Mouse (Mus musculus) spleen, adult 2 months (tissue): ENCODE results near the gene Mrps27. TPM values are rescaled to one million over a fixed set of nuclear protein-coding genes. Genes with fewer than 3 reads are reported as not detected.

Source experiments
- DNase-seq, 2 experiments: peaks; one replicate each; pipeline versions ENCODE4 v3.0.0 to v3.0.0-alpha.2; 2012 to 2021; ENCODE audit warnings: low spot score in 2 of 2, low read depth in 1 of 2
- H3K27ac ChIP-seq: fragments of 200-500 bp; 2 replicates; pipeline ENCODE4 v1.5.1; 2012; ENCODE audit warnings: low read length, inconsistent platforms; ENCODE audit not compliant: insufficient read depth
- H3K27me3 ChIP-seq: fragments of 200-500 bp; 2 replicates; pipeline ENCODE4 v1.6.1; 2012; ENCODE audit warnings: mild to moderate bottlenecking, moderate library complexity, low read length, inconsistent platforms; ENCODE audit not compliant: control insufficient read depth, insufficient read depth
- H3K36me3 ChIP-seq: fragments of 200-500 bp; 2 replicates; pipeline ENCODE4 v1.6.1; 2012; ENCODE audit warnings: mild to moderate bottlenecking, low read length, inconsistent platforms; ENCODE audit not compliant: control insufficient read depth, insufficient read depth
- H3K4me1 ChIP-seq: fragments of 200-500 bp; 2 replicates; pipeline ENCODE4 v1.6.1; 2011; ENCODE audit warnings: inconsistent platforms; ENCODE audit not compliant: control insufficient read depth, insufficient read depth, insufficient read length
- H3K4me3 ChIP-seq: fragments of 200-500 bp; 2 replicates; pipeline ENCODE4 v1.5.1; 2011; ENCODE audit warnings: mild to moderate bottlenecking, inconsistent platforms; ENCODE audit not compliant: insufficient read depth, insufficient read length; ENCODE audit errors: extremely low read depth
- CTCF ChIP-seq: fragments of 200-500 bp; IDR thresholded peaks from 2 replicates; pipeline ENCODE4 v1.5.1; 2011; ENCODE audit warnings: mild to moderate bottlenecking, inconsistent platforms; ENCODE audit not compliant: insufficient read depth, insufficient read length, insufficient replicate concordance; ENCODE audit errors: extremely low read depth
- POLR2A ChIP-seq: fragments of 200-500 bp; IDR thresholded peaks from 2 replicates; pipeline ENCODE4 v1.6.1; 2011; ENCODE audit warnings: low read depth, low read length, inconsistent platforms
- WGBS: fragments of 180-500 bp; shearing (Covaris S2); methylation state at CpG from one replicate; pipeline ENCODE4 v1.1.7; 2018; 5-methylcytosine and 5-hydroxymethylcytosine counted together
- polyA plus RNA-seq: library from polyadenylated mRNA; depleted of rRNA; stranded (reverse); fragments of >200 nt; gene quantifications from 2 replicates; pipeline ENCODE4 v1.2.3, GENCODE M21; 2012

Gene Mrps27
- polyA plus RNA-seq, 1 experiment: 6.7 TPM

GRCm38 (mm10) chr13:99448278-99448677 lies 103.7 kb downstream of the Mrps27 start:
- no peak overlapping the region for H3K27ac ChIP-seq
- no peaks in the 10 kb centered on the region for H3K27me3 ChIP-seq
- no peak overlapping the region for H3K4me3 ChIP-seq
- H3K4me1 ChIP-seq: no peaks in the 10 kb centered on the region
- H3K36me3 ChIP-seq: no peaks in the 10 kb centered on the region
- no peak for DNase-seq
- TF ChIP-seq POLR2A: no peak
- no peak for TF ChIP-seq CTCF
- WGBS: 82% methylated on average over 4 of the region's 4 CpGs

- Histone ChIP-seq H3K27ac (no peak overlapping the region), H3K36me3 (no peaks in the 10 kb centered on the region), H3K4me1 (no peaks in the 10 kb centered on the region), H3K27me3 (no peaks in the 10 kb centered on the region), H3K4me3 (no peak overlapping the region)
- TF ChIP-seq POLR2A (no peak), CTCF (no peak)
- DNase-seq: no peak
- WGBS: 85% methylated on average over 4 of the region's 4 CpGs
These were observed 105.0 kb downstream of the Mrps27 start for GRCm38 (mm10) chr13:99449547-99449946.

- no peak overlapping the region for H3K4me3 ChIP-seq
- H3K4me1 ChIP-seq: no peaks in the 10 kb centered on the region
- H3K36me3 ChIP-seq: no peaks in the 10 kb centered on the region
- no peak overlapping the region for H3K27ac ChIP-seq
- no peak for TF ChIP-seq POLR2A
- no peak for TF ChIP-seq CTCF
- WGBS: 83% methylated on average over 7 of the region's 7 CpGs
- no peaks in the 10 kb centered on the region for H3K27me3 ChIP-seq
- no peak for DNase-seq
These were observed 106.2 kb downstream of the Mrps27 start for GRCm38 (mm10) chr13:99450766-99451165.

GRCm38 (mm10) chr13:99451276-99451675 lies 106.7 kb downstream of the Mrps27 start:
- Histone ChIP-seq H3K27me3 (no peaks in the 10 kb centered on the region), H3K4me1 (no peaks in the 10 kb centered on the region), H3K27ac (no peak overlapping the region), H3K36me3 (no peaks in the 10 kb centered on the region), H3K4me3 (no peak overlapping the region)
- no peak for TF ChIP-seq POLR2A
- TF ChIP-seq CTCF: no peak
- no peak for DNase-seq
- 88% methylated on average over 5 of the region's 5 CpGs for WGBS

- no peaks in the 10 kb centered on the region for H3K36me3 ChIP-seq
- H3K27ac ChIP-seq: no peak overlapping the region
- no peaks in the 10 kb centered on the region for H3K4me1 ChIP-seq
- TF ChIP-seq POLR2A: no peak
- TF ChIP-seq CTCF: no peak
- no peak for DNase-seq
- H3K27me3 ChIP-seq: no peaks in the 10 kb centered on the region
- 92% methylated on average over 3 of the region's 3 CpGs for WGBS
- H3K4me3 ChIP-seq: no peak overlapping the region
These were observed 107.9 kb downstream of the Mrps27 start for GRCm38 (mm10) chr13:99452444-99452843.

GRCm38 (mm10) chr13:99454977-99455376 lies 110.4 kb downstream of the Mrps27 start:
- Histone ChIP-seq H3K27me3 (no peaks in the 10 kb centered on the region), H3K4me3 (no peak overlapping the region), H3K36me3 (no peaks in the 10 kb centered on the region), H3K27ac (no peak overlapping the region), H3K4me1 (no peaks in the 10 kb centered on the region)
- WGBS: 89% methylated on average over 7 of the region's 7 CpGs
- DNase-seq: no peak
- TF ChIP-seq POLR2A (no peak), CTCF (no peak)

GRCm38 (mm10) chr13:99458658-99459386 lies 114.2 kb downstream of the Mrps27 start:
- no peaks in the 10 kb centered on the region for H3K36me3 ChIP-seq
- H3K27me3 ChIP-seq: no peaks in the 10 kb centered on the region
- DNase-seq: no peak
- no peak overlapping the region for H3K4me3 ChIP-seq
- no peak overlapping the region for H3K27ac ChIP-seq
- no peaks in the 10 kb centered on the region for H3K4me1 ChIP-seq
- WGBS: 79% methylated on average over 12 of the region's 12 CpGs
- no peak for TF ChIP-seq POLR2A
- TF ChIP-seq CTCF: no peak
